Mouse (Mus musculus) forebrain, embryonic 14.5 days (tissue): ENCODE results near the gene Fgf2. TPM values are rescaled to one million over a fixed set of nuclear protein-coding genes. Genes with fewer than 3 reads are reported as not detected.

Experiments used
- ATAC-seq: fragments of 200-750 bp; cut with Nextera tagmentation; 2 replicates; pipeline ENCODE4 v1.8.0; 2017; ENCODE audit warnings: mild to moderate bottlenecking, moderate library complexity
- DNase-seq: peaks from one replicate; pipeline ENCODE4 v3.0.0-alpha.2; 2015; ENCODE audit warnings: low spot score
- H3K27ac ChIP-seq: fragments of 300-500 bp; sonication (generic); 2 replicates; pipeline ENCODE4 v1.5.1; 2014; ENCODE audit warnings: low read depth, mild to moderate bottlenecking, control low read depth, low read length, moderate library complexity
- H3K27me3 ChIP-seq: fragments of 300-500 bp; sonication (generic); replicated peaks from 2 replicates; pipeline ENCODE4 v1.6.1; 2014; ENCODE audit warnings: low read length, control low read depth, mixed read lengths; ENCODE audit not compliant: control insufficient read depth, insufficient read depth
- H3K36me3 ChIP-seq: fragments of 300-500 bp; sonication (generic); 2 replicates; pipeline ENCODE4 v1.6.1; 2014; ENCODE audit warnings: low read length, control low read depth; ENCODE audit not compliant: control insufficient read depth, insufficient read depth
- H3K4me1 ChIP-seq: fragments of 300-500 bp; sonication (generic); 2 replicates; pipeline ENCODE4 v1.6.1; 2014; ENCODE audit warnings: antibody characterized with exemption, low read length, control low read depth; ENCODE audit not compliant: control insufficient read depth, insufficient read depth
- H3K4me2 ChIP-seq: fragments of 300-500 bp; sonication (generic); 2 replicates; pipeline ENCODE4 v1.6.1; 2014; ENCODE audit warnings: mild to moderate bottlenecking, control low read depth, low read length
- H3K4me3 ChIP-seq: fragments of 300-500 bp; sonication (generic); 2 replicates; pipeline ENCODE4 v1.5.1; 2014; ENCODE audit warnings: low read depth, low read length, control low read depth
- H3K9ac ChIP-seq: fragments of 300-500 bp; sonication (generic); 2 replicates; pipeline ENCODE4 v1.6.1; 2014; ENCODE audit warnings: mild to moderate bottlenecking, low read length, control low read depth, moderate library complexity
- H3K9me3 ChIP-seq: fragments of 300-500 bp; sonication (generic); replicated peaks from 2 replicates; pipeline ENCODE4 v1.6.1; 2016; ENCODE audit warnings: low read length, control low read depth, mixed read lengths; ENCODE audit not compliant: control insufficient read depth
- WGBS: fragments of 180-500 bp; shearing (Covaris S2); extraction: QIAGEN DNeasy Blood & Tissue Kit; methylation state at CpG from one replicate; pipeline ENCODE4 v1.1.7; 2014; 5-methylcytosine and 5-hydroxymethylcytosine counted together
- polyA plus RNA-seq: library from polyadenylated mRNA; unstranded; fragments of >200 nt; fragmentation: Nextera tagmentation; extraction: Ambion mirVana; gene quantifications from 2 replicates; pipeline ENCODE4 v1.2.1, GENCODE M21; 2014

Gene Fgf2
- polyA plus RNA-seq, 1 experiment from 2014 or later: 0.36 TPM

DNA sequence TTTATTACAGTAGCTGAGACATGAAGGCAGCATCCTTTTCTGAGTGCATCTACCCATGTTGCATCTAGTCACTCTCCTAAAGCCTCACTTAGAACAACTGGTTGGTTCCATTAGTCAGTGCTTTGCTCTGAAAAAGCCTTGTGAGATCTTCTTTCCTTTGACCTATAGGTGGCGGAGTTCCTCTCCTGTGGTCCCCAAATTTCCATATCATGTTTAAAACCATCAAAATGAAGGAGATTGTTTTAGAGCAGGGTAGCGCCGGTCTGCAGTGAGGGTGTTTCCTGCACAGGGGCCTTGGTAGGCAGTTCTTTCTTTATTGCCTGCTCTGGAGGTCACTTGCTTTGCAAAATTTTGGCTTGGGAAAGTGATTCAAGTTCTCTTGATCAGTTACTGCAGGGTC is 23.8 kb upstream of the Fgf2 start:
- no peak for ATAC-seq
- H3K4me1 ChIP-seq: no peaks in the 10 kb centered on the region
- H3K9ac ChIP-seq: no peak overlapping the region
- no peak overlapping the region for H3K27ac ChIP-seq
- no peaks in the 10 kb centered on the region for H3K27me3 ChIP-seq
- no peaks in the 10 kb centered on the region for H3K36me3 ChIP-seq
- DNase-seq: peak; percentile 40
- 59% methylated on average over 3 of the region's 3 CpGs for WGBS
- no peak overlapping the region for H3K4me2 ChIP-seq
- no peaks in the 10 kb centered on the region for H3K9me3 ChIP-seq
- no peak overlapping the region for H3K4me3 ChIP-seq

DNA sequence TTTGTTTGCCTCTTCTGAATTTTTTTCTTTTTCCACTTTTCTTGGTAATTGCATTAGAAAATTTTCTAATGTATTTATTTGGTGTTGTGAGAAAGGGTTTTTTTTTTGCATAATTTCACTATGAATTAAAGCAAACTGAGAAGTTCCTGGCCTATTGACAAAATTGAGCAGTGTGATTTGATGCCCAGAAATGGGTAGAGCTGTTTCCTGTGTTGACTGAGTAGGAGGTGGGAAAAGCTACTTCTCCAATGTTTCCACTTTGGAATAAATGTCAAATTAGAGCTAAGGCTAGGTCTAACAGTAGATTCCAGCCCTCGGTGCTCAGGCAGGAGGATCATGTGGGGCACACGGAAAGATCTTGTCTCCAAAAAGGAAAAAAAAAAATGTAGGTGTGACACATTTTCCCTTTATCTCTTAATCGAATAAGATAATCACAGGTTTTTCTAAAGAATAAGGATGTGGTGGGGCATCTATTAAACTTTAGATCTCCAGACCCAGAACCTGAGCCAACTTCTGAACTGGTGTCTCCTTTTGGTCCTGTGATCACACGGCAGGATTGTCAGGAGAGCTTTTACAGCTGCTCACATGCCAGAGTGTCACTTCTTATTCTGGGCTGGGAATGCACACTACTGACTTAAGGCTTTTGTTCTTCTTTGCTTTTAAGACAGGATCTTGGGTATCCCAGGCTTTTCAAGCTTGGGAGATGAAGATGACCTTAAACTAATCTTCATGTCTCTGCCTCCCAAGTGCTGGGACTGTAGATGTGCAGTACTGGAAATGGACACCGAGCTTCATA is 22.6 kb upstream of the Fgf2 start:
- Histone ChIP-seq H3K9ac (no peak overlapping the region), H3K4me2 (no peak overlapping the region), H3K27ac (no peak overlapping the region), H3K4me3 (no peak overlapping the region), H3K4me1 (no peaks in the 10 kb centered on the region), H3K27me3 (no peaks in the 10 kb centered on the region), H3K9me3 (no peaks in the 10 kb centered on the region), H3K36me3 (no peaks in the 10 kb centered on the region)
- WGBS: 85% methylated on average over 5 of the region's 5 CpGs
- ATAC-seq: no peak
- no peak for DNase-seq

DNA sequence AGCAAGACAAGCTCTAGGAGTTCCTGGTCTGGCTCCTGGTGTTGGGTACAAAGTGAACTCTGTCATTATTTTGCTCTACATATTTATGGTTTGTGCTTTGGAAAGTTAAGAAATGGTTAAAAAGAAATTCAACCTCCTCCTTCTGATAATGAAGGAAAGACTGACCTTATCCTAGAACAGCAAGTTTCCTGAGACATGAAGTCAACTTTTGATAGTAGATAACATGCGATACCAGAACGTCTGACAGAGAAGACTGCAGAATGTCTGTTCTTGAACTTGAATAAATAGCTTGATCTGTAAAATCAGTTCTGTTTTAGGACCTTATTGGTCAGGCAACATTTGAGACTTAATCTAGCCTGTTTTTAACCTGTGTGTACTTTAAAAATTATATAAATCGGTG is 21.5 kb upstream of the Fgf2 start:
- WGBS: 94% methylated on average over 3 of the region's 3 CpGs
- no peak overlapping the region for H3K9ac ChIP-seq
- H3K4me3 ChIP-seq: no peak overlapping the region

DNA sequence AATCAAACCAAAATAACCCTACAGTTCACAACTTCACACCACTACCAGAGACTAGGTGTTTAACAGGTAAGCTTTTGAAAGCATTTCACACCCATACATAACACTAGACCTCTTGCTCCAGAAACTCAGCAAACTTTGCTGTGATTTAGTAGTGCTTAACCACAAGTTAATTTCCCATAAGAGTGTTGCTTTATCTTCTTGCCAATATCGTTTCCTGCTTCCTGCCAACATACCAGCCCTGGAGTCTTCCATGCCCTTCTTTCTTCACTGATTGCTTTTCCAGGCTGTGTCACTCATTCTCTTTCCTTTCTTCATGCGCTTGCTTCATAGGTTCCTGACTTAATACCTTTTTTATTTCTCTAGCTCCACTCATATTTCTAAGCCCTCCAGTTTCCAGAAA is 19.7 kb upstream of the Fgf2 start:
- Histone ChIP-seq H3K9ac (no peak overlapping the region), H3K4me2 (no peak overlapping the region), H3K9me3 (no peaks in the 10 kb centered on the region), H3K27me3 (no peaks in the 10 kb centered on the region), H3K36me3 (no peaks in the 10 kb centered on the region), H3K4me3 (no peak overlapping the region), H3K4me1 (no peaks in the 10 kb centered on the region), H3K27ac (no peak overlapping the region)
- ATAC-seq (no peak), DNase-seq (no peak)
- WGBS: 76% methylated on average over 2 of the region's 2 CpGs

More for the DNA sequence above, 21.5 kb upstream of the Fgf2 start:
- no peak for DNase-seq
- no peak for ATAC-seq
- Histone ChIP-seq H3K36me3 (no peaks in the 10 kb centered on the region), H3K4me1 (no peaks in the 10 kb centered on the region), H3K27me3 (no peaks in the 10 kb centered on the region), H3K9me3 (no peaks in the 10 kb centered on the region), H3K4me2 (no peak overlapping the region), H3K27ac (no peak overlapping the region)

DNA sequence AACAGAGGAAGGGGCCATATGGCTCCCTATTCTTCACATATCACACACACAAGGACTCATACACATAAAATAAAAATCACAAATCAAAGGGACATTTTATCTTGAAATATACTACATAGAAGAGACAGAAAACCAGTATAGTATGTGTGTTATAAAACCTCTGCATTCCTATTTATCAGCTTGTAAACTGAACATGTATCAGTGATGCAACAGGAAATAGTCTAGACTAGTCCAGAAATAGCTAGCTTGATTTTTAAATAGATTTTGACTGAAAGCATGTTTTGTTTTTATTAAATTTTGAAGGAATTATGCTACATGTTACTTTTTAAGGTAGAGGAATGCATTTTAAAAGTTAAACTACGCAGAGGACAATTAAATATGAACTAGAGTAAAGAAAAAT is 18.2 kb upstream of the Fgf2 start:
- no peaks in the 10 kb centered on the region for H3K27me3 ChIP-seq
- no peaks in the 10 kb centered on the region for H3K4me1 ChIP-seq
- no peak overlapping the region for H3K9ac ChIP-seq
- no peak overlapping the region for H3K4me2 ChIP-seq
- H3K4me3 ChIP-seq: no peak overlapping the region
- no peak overlapping the region for H3K27ac ChIP-seq
- DNase-seq (no peak), ATAC-seq (no peak)
- H3K36me3 ChIP-seq: no peaks in the 10 kb centered on the region
- no peaks in the 10 kb centered on the region for H3K9me3 ChIP-seq
- WGBS: 86% methylated on average over 1 of the region's 1 CpGs

DNA sequence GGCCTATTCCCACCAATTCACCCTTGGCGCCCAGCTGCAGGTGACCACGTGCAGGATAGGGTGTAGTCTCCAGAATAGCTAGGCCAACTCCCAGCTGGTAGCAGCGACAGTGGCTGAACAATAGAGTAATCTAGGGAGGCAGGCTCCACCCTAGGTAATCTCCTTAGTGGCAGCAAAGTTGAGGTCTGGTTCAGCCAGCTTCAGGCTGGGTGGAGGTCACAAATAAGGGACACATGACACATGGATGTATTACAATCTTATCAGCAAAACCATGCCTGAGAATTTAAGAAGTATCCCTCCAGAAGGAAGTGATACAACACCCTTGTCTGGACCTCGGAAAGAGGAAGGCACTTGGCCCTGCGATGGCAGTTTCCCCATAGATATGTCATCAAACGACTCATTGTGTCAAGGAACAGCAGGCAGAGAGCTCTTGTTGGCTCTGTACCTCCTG is 16.1 kb upstream of the Fgf2 start:
- H3K4me3 ChIP-seq: no peak overlapping the region
- no peaks in the 10 kb centered on the region for H3K4me1 ChIP-seq
- H3K36me3 ChIP-seq: no peaks in the 10 kb centered on the region
- H3K9ac ChIP-seq: no peak overlapping the region
- no peak overlapping the region for H3K27ac ChIP-seq
- DNase-seq: no peak
- no peaks in the 10 kb centered on the region for H3K27me3 ChIP-seq
- no peak for ATAC-seq
- 70% methylated on average over 6 of the region's 6 CpGs for WGBS
- H3K9me3 ChIP-seq: no peaks in the 10 kb centered on the region
- H3K4me2 ChIP-seq: no peak overlapping the region

DNA sequence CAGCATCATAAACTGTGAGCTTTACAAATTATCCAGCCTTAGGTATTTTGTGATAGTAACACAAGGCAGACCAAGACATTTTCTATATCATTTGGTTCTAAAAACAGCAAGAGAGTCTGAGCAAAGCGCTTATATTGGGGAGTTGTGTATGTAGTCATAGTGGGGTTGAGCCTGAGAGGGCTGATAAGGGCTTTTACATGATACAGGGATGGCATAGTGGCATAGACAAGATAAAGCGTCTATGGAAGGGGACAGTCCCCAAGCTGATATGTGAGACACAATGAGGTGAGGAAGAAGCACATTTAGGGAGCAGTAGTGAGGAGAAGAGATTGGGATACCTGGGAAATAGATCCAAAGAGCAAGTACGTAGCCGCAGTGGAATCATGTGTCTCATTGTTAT is 14.1 kb upstream of the Fgf2 start:
- H3K36me3 ChIP-seq: no peaks in the 10 kb centered on the region
- no peaks in the 10 kb centered on the region for H3K4me1 ChIP-seq
- DNase-seq (no peak), ATAC-seq (no peak)
- no peak overlapping the region for H3K27ac ChIP-seq
- no peaks in the 10 kb centered on the region for H3K27me3 ChIP-seq
- no peak overlapping the region for H3K4me3 ChIP-seq
- no peak overlapping the region for H3K9ac ChIP-seq
- 91% methylated on average over 4 of the region's 4 CpGs for WGBS
- no peak overlapping the region for H3K4me2 ChIP-seq
- H3K9me3 ChIP-seq: no peaks in the 10 kb centered on the region

DNA sequence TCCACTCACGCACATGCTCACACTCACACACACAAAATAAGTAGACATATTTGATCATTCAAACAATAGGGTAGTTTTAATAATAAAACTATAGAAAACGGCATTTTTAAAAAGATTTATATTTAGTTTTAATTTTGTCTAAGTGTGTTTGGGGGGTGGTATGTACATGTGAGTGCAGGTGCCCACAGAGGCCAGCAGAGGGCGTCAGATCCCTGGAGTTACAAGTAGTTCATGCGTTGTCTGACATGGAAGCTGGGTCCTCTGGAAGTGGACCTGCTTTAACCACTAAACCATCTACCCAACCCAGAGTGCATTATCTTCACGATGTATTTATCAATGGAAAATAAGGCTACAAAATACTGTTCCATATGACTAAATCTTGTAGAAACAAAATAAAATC is 7.0 kb upstream of the Fgf2 start:
- Histone ChIP-seq H3K4me1 (no peaks in the 10 kb centered on the region), H3K4me3 (no peak overlapping the region), H3K27me3 (no peaks in the 10 kb centered on the region), H3K27ac (no peak overlapping the region), H3K4me2 (no peak overlapping the region), H3K36me3 (no peaks in the 10 kb centered on the region), H3K9me3 (no peaks in the 10 kb centered on the region), H3K9ac (no peak overlapping the region)
- DNase-seq (peak; percentile 7), ATAC-seq (no peak)
- WGBS: 64% methylated on average over 5 of the region's 5 CpGs

DNA sequence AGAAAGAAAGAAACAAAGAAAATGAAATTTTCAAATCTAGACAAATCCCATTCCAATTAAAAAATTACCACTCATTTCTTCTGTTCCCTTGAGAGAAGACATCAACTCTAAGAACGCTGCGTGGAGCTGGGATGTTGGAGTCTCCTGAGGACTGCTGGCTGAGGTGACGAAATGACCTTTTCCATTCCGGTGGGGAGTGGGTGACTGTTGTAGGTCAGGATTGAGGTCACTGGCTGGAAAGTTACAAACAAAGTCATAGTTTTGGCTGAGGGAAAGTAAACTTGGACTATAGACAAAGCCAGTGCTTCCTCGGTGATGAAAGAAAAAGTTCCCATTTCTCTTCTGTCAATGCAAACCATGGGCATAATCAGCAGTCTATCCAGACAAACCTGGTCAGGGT is 5.3 kb upstream of the Fgf2 start:
- 85% methylated on average over 5 of the region's 5 CpGs for WGBS
- Histone ChIP-seq H3K27ac (no peak overlapping the region), H3K36me3 (no peaks in the 10 kb centered on the region), H3K9me3 (no peaks in the 10 kb centered on the region), H3K4me2 (no peak overlapping the region), H3K27me3 (peaks cover 7% of the 10 kb centered on the region; the same call in 1 of the 2 replicates), H3K4me3 (no peak overlapping the region), H3K9ac (no peak overlapping the region), H3K4me1 (peaks cover under 1% of the 10 kb centered on the region)
- ATAC-seq (no peak), DNase-seq (no peak)
